Mouse (Mus musculus): ENCODE measurements around the gene Ilf2.

- TF ChIP-seq EP300 (IDR thresholded peaks at IDR 0.05; ENCODE audit: insufficient read depth, low read depth, low read length), result no peak
- TF ChIP-seq POLR2A (IDR thresholded peaks at IDR 0.05; ENCODE audit: insufficient read depth, low read length), result no peak
These were observed 15.6 kb upstream of the Ilf2 start for GRCm38 (mm10) chr3:90460315-90460714.
